Mouse (Mus musculus): ENCODE data around the gene Sufu. TPM values are rescaled to one million over a fixed set of nuclear protein-coding genes. Genes with fewer than 3 reads are reported as not detected.
A peak's percentile ranks its signal among the peaks of the same experiment; 100 is the strongest.

Gene Sufu
- 10 to 100 TPM; 21.6 to 37.0 (median 26.7) TPM for total RNA-seq (2022)

DNA sequence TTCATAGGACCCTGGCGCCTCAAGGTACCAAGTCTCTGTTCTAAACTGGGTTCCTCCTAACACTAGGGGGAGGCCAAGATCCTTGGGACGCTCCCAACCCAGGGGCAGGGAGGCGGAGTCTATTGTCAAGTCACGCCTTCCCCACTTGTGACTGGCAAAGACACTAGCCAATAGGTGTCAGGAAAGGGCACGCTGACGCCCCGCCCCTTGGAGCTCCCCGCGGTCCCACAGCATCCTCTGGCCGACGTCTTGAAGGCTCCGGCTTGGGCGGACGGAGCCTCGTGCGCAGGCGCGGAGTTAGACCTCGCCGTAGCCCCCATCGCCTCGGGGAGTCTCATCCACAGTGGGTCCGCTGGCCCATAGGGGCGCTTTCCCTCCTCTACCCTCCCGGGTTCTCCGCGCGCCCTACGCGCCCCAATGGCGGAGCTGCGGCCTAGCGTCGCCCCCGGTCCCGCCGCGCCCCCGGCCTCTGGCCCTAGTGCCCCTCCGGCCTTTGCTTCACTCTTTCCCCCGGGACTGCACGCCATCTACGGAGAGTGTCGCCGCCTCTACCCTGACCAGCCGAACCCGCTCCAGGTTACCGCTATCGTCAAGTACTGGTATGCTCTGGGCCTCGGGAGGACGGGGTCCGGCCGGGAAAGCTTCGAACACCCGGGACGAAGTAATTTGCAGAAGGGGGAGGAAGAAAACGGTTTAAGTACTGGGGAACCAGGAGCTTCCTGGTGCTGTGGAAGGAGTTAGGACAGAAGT is at the start of gene Sufu:
Gene Sufu, plus strand, starts transcription at position 211 of the 750 bp plus-strand sequence.
- peak; percentile 97 for DNase-seq

DNA sequence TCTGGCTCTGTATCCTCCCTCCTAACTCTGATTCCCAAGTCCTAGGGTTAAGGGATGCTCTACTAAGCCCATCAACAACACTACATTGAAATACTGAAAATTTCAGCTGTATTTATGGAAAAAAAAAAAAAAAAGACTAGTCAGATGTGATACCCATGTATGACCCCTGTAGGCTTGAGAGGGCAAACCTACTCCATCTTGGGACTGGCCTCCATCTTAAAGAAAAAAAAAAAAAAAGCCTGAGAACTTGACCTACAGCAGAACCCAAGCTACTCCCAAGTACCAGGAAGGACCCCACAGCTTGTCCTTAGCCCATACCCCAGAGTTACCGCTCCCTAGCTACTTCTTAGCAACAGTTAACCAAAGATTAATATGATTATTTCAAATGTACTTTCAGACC is 49.5 kb upstream of the Sufu start:
- DNase-seq = no peak

DNA sequence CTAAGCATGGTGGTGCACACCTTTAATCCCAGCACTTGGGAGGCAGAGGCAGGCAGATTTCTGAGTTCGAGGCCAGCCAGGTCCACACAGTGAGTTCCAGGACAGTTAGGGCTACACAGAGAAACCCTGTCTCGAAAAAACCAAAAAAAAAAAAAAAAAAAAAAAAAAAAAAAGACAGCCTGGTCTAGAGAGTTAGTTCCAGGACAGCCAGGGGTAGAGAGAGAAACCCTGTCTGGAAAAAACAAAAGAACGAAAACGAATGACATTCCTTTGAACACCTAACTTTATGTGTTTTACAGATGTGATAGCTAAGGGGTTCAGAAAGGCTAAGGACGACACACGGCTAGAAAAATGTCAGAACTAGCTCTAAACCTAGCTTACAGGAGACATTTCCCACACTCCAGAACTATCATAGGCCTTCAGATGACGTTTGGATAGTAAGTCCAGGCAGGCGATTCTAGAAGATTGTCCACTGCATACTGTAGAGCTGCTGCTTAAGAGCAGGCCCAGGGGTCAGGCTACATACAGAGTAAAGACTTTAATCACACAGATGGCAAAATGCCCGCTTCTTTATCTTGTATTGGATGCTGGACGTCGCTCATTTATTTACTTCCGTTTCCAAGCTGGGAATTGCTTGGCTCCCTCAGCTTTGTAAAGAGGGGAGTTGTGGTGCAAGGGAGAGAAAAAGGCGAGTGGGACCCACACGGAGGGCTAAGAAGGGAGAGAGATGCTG is 48.6 kb upstream of the Sufu start:
- no peak for DNase-seq

DNA sequence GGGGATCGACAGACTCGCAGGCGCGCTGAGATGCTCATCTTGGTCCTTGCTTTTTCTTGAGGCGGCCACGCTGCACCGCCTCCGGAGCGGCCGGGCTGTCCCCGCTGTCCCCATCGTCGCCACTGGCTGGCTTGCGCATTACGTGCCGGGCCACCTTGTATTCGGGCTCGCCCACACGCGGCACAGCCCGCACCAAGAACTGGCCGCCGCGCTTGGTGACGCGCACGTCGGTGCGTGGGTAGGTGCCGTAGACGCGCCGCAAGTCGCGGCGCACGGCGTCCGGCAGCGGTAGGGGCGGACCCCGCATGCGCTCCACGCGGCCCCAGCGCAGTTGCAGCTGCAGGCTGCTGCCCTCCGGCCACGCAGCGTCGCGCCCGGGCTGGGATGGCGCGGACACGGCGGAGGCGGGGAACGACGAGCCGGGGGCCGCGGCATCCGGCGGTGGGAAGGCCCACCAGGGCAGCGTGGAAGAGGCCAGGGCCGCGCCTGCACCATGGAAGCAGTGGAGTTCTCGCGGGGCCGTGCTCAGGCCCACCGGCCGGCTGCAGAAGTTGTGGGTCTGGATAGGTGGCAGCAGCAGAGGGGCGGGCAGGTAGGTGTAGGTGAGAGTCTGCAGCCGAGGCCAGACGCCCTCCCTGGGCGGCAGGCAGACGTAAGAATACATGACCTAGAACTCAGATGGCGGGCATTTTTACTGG is 47.8 kb upstream of the Sufu start:
- DNase-seq = peak; percentile 73

DNA sequence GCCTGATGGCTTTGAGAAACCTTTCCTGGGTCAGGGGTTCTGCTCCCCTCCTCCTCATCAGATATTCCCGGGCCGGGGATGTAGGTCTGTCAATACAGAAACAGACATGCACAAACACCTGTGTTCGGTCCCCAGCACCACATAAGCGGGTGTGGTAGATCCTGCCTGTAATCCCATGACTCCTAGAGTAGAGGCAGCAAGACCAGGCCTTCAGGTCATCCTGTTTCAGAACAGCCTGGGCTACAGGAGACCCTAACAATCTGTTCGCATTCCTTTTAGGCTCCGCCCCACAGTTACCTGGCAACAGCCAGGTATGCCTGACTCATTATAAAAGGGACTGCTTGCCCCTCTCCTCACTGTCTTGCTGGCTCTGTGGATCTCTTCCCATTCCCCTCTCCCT is 47.1 kb upstream of the Sufu start:
- DNase-seq = no peak

DNA sequence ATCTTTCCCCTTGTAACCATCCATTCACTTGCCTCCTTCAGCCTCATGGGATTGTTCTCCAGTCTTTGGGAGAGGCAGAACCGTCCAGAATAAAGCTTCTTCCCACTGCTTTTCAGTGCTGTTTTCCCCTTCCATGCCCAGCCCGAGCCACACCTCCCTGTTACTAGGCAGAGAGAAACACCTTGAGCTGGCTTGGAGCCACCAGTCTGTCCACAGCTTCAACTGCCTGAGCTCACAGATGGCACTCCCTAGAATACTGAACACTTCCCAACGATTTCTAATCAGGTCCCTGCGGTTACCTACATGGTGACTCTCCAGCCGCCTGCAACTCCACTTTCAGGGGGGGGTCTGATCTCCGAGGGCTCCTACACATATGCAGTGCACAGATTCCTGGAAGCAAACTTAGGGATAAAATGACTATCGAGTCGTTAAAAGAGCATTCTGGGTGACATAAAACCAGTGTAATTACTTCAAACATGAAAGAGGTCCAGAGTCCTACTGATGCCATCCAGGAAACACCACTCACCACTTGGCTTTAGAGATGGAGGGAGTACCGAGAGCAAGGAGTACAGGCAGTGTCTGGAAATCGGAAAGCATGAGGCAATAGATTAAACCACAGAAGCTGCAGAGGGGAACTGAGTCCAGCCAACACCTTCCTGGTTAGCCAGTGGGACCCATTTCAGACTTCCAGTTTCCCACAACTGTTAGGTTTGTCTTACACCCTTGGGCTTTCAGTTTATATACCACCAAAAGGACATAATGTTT is 46.3 kb upstream of the Sufu start, which contains the start of gene 2310034G01Rik:
Gene 2310034G01Rik, minus strand, starts transcription at position 135 of the 765 bp plus-strand sequence.
- no peak for DNase-seq

DNA sequence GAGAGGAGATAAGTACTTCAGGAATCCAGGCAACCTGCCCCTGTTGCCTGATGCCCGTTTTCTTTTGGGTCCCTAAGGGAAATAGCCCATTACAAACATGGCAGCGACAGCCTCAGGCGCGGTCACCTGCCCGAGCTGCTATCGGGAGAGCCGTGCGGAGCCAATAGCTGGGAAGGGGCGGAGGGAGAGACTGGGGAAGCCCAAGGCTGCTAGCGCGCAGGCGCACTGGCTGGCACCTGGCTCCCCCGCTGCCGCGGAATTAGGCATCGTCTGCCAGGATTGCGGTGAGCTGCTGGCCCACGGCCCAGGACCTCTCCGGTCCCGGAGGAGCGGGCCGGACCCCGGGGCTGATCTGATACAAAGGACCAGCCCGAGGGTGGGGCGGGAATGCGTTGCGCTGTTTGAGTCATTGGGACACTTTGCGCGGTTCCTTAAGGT is 40.0 kb upstream of the Sufu start:
- DNase-seq = peak; percentile 87

DNA sequence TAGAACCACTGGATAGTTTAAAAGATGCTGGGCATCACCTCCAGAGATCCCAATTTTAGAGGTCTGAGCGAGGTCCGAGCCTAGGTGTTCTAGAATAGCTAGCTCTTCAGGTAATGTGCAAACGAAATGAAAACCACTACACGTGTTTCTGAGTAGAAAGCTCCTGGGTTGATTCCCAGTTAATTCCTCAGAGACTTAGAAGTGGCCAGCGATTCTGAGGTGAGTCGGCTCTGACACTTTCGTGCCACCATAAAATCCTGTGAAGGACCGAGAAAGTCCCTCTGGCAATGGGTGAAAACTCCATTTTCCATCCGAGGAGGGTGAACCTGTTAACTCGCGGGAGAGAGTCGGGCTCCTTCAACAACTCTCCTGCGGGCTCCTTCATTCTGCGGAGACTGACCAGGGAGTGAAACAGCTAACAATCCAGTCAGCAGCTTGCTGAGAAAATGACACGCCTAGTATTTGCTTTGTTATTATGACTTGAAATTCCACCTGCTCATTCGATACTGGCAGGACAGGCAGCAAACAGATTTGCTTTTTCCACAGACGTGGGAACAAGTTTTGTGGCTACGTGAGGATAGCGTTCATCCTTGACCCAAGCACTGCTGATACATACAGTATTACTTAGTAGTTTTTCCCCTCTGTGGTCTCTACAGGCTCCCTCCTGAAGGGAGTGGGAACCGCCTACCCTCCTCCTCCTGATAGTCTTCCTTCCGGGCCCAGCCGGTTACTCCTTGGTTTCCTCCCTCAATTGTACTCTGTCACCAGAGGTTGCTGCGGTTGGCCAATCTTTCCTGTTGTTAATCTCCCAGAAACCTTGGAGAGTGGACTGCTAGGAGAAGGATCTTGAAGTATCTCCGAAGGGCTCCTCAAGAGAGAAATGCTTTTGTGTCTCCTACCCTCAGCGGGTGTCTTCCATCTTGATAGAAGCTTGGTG is 39.1 kb upstream of the Sufu start:
- DNase-seq = no peak

DNA sequence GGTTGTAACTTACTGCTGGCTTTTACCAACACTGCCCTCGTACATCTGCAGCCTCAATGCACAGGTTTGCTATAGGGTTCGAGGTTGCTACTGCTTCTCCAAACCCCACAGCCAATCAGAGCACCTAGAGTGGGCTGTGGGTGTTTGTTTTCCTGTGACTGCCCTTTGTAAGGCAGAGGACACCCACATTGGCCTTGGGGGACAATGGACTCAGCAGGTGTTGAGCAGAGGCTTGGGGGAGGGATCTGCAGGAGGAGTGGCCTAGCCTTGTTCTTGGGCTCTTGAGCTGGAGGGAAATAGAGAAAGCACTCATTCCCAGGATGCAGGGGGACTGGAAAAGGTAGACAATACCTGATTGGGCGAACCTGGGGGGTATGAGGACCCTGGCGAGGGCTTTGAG is 38.3 kb upstream of the Sufu start:
- no peak for DNase-seq

DNA sequence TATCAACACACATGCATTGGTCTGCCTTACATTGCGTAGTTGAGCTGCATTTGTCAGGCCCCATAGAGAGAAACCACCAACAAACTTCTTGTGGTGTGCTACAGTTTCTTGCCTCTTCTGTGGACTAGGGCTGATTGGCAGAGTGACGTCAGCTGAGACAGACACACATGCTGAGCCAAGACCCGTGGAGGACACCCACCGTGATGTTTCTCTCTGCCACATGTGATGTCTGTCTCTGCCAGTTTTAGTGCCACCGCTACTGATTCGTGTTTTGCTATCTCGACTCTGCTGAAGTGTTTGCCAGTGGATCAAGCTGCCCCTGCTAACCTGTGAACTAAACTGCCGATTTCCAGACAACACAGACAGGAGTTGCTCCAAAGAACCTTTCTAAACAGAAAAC is 34.6 kb upstream of the Sufu start:
- no peak for DNase-seq

DNA sequence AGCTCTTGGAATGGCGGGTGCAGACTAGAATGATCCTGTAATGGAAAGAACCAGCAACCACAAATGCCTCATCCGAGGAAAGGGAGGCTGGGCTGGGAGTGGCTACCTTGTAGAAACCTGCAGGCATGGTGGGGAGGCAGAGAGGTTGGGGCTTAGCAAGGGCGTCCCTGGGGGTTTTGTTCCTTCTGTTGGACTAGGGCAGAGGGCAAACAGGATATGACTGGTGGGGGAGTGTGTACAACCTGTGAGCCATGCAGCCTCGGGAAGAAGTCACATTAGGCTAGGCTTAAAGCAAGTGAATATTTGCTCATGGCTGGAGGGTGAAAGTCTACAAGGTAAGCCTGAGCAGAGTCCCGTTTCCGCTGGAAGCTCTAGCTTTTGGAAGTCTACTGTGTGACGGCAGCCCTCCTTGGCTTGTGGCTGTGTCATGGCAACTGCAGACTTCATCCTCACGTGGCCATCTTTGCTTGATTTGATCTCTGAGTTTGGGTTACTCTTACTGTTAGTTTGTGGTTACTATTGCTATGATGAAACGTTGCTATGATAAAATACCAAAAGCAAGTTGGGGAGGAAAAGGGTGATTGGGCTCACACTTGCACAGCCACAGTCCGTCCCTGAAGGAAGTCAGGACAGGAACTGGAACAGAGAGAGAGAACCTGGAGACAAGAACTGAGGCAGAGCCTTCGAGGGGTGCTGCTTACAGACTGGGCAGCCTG is 33.2 kb upstream of the Sufu start:
- no peak for DNase-seq

DNA sequence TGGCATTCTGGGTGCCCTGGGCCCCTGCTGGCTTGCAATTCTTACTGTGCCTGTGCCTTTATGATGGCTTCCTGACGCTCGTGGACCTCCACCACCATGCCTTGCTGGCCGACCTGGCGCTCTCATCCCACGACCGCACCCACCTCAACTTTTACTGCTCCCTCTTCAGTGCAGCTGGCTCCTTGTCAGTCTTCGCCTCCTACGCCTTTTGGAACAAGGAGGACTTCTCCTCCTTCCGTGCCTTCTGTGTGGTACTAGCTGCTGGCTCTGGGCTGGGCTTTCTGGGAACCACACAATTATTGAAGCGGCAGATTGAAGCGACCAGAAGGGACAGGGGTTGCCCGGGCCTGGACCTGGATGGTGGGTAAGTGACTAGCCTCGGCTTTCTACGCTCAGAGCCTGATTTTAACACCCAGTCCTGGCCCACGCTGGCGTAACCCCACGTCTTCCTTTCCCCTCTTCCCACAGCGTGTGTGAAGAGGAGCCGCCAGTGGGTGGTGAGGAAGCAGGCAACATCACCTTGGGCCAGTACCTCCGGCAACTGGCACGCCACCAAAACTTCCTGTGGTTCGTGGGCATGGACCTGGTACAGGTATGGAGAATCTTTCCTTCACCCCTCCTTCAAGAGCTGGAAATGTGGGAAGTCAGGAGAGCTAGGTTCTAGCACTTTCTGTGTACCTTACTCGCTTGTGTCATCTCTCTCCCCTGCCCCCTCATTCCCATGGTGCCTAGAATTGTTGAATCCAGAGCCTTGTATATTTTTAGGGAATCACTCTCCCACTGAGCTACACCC is 28.7 kb upstream of the Sufu start:
- no peak for DNase-seq

DNA sequence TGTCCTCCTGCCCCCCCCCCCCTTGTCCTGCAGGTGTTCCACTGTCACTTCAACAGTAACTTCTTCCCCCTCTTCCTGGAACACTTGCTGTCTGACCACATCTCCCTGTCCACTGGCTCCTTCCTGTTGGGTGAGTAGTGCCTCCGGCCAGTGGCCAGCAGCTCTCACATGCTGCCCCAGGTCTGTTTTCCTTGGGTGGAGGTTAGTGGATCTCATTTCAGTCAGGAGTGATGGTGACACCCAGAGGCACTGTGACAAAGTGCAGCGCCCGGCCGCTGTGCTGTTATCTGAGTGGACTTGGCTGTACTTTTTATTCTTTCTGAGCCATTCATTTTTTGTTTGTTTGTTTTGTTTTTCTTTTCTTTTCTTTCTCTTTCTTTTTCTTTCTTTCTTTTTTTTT is 27.5 kb upstream of the Sufu start:
- DNase-seq = peak; percentile 44

DNA sequence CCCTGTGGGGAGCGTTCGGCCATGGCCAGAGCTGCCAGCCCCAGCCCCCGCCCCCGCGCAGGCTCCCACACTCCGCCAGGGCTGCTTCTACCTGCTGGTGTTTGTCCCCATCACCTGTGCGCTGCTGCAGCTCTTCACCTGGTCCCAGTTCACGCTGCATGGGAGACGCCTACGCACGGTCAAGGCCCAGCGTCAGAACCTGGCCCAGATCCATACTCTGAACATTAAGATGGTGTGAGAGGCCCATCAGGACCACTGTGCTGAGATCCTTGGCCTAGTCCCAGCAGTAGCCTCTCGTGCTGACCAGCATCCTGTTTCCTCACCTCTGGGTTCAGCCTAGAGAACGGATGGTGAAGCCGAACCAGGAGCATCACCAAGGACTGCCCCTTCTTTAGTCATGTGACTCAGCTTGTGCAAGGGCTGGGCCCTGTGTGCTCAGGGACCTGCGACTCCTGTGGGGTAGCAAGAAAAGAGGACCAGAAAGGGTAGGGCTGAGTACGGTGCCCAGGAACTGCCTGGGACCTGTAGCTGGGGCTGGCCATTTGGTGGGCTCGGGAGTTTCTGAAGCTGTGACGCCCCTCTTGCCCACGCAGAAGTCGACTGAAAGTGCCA is 22.1 kb upstream of the Sufu start:
- DNase-seq = no peak

DNA sequence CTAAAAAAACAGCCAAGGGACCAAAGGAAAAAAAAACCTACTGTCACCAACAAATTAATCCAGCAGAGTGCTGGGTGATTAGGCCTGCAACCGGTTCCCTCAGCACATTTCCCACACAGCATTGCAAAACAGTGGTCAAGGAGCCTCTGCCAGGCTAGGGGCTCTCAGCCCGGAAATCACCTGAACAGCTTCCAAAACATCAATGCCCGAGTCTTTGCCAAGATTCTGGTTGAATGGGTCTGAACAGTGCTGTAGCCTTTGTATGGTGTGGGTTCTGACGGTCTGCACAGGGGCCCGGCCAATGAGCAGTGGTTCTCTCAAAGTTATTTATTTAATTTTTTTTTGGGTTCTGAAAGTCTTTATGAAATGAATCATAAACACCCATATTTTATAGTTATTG is 21.2 kb upstream of the Sufu start:
- no peak for DNase-seq

DNA sequence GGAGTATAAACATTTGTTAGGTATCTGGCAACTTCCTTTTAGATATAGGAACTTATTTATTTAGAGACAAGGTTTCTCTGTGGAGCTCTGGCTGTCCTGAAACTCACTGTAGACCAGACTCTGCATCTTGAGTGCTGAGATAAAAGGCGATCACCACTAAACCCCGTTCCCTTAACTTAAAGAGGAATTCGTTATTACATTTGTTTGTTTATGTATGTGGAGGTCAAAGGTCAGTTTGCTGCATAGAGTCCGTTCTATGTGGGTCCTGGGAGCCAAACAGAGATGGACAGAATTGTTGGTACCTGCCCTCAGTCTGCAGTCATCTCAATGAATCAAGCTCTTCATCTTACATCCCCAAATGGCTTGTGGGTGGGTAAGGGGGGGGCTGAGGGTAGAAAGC is 20.8 kb upstream of the Sufu start:
- no peak for DNase-seq

DNA sequence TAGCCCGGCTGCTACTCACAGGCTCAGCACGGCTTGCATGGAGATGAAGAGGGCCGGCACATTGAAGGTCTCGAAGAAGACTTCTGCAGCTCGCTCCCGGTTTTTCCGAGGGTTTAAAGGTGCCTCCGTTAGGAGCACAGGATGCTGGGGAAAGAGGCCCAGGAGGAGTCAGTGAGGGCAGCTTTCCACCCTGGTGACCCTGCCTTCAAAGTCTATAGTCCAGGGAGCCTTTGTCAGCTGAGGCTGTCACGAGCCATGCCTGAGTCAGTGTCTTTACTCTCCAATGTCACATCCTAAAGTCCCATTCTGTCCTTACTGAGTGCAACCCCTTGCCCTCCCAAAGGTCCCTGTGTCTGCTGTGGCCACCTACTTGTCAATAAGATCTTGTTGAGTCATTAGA is 14.4 kb upstream of the Sufu start:
- no peak for DNase-seq

DNA sequence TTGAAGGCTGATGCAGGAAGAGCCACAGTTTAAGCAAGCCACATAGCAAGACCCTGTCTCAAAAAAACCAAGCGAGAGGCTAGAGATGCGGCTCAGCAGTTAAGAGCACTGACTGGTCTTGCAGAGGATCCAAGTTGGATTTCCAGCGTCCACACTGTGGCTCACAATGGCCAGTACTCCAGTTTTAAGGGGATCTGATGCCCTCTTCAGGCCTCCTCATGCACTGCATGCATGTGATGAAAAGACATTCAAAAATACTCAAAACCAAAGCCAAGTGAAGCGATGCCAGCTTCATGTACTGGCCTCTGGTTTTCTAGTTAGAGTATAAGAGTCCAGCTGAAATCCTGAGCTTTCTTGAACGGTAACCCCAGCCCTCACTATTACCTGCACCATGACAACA is 6.8 kb upstream of the Sufu start:
- DNase-seq = no peak

DNA sequence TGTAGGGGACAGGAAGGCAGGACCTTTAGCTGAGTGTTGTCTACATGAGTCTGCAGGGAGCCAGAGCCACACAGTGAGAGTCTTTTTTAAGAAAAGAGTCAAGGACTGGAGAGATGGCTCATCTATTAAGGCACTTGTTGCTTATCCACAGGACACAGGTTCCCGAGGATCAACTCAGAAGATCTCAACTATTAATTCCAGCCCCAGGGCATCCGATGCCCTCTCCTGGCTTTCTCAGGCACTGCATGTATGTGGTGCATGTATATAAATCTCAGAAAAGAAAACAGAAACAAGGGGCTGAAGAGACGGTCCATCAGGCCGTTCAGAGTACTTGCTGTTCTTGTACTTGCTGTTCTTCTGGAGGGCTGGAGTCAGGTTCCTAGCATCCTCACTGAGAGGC is 4.7 kb upstream of the Sufu start:
- DNase-seq = no peak

DNA sequence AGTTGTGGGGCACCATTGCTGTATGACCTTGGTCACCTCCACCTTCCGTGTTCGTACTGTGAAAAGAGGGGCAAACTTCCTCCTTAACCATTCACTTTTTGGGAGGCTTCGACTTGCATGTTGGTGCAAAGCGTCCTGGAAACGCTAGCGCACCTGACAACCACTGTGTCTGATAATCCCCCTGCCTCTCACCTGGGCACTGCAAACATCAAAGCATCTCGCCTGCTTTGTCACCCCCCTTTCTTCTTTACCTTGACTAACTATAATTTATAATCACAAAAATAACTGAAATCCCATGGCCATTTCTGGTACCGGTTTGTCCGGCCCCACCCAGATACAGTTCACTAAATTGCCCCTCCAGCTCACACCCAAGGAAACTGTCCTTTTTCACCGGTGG is 2.0 kb upstream of the Sufu start:
- no peak for DNase-seq

All from adrenal gland, adult 8-10 months (tissue).